In genomic region chr2:122355389-122355788, GRCm38 (mm10) we compare ENCODE assay signal across 22 mouse cellular contexts. TPM values are rescaled to one million over a fixed set of nuclear protein-coding genes. Genes with fewer than 3 reads are reported as not detected.
DNase-seq lines count a peak whose midpoint lies in the region; ATAC-seq and TF ChIP-seq lines count a peak whose summit lies in the region.
"Had no signal": no experiment of that assay in that cellular context is flagged by ENCODE, and none has a peak within 500 bp of the region (broad histone marks: within the 10 kb centered on the region; RNA-seq: fewer than 3 reads in every experiment).

No protein-coding gene starts in this region.

- H3K4me1 ChIP-seq in cerebellum, adult 2 months (ENCODE audit: control insufficient read depth, insufficient read depth, low read length) = peaks cover 81% of the 10 kb centered on the region
- H3K4me1 ChIP-seq in hindbrain, embryonic 13.5 days (replicated peaks) = peaks cover 60% of the 10 kb centered on the region
- H3K4me1 ChIP-seq in hindbrain, embryonic 14.5 days (replicated peaks; ENCODE audit: control insufficient read depth, insufficient read depth, low read length) = peaks cover 42% of the 10 kb centered on the region

- peaks cover 55% of the 10 kb centered on the region for H3K36me3 ChIP-seq in hindbrain, embryonic 13.5 days
- peaks cover 49% of the 10 kb centered on the region for H3K36me3 ChIP-seq in hindbrain, embryonic 14.5 days (replicated peaks; ENCODE audit: control insufficient read depth, insufficient read depth)
- H3K36me3 ChIP-seq: heart, embryonic 15.5 days had no signal

- no peak for TF ChIP-seq CTCF in cerebellum, adult 2 months (IDR thresholded peaks at IDR 0.05; ENCODE audit: borderline replicate concordance, insufficient read depth, low read depth, low read length)

- 20% methylated on average over 5 of the region's 5 CpGs for WGBS in cerebellum, adult 2 months
- WGBS in hindbrain, embryonic 13.5 days = 90% methylated on average over 5 of the region's 5 CpGs
- 96% methylated on average over 5 of the region's 5 CpGs for WGBS in hindbrain, embryonic 14.5 days

- ATAC-seq in hindbrain, embryonic 13.5 days (ENCODE audit: low FRiP score) = no peak
- no peak for ATAC-seq in hindbrain, embryonic 14.5 days (ENCODE audit: low FRiP score)
- ATAC-seq in activated CD4-positive, CD25-positive, alpha-beta regulatory T cell, adult 4 months = no peak
- ATAC-seq: forebrain, embryonic 14.5 days; hindbrain, postnatal 0 days had no signal

- no peak for TF ChIP-seq POLR2A in cerebellum, adult 2 months (IDR thresholded peaks at IDR 0.05; ENCODE audit: borderline replicate concordance, insufficient read depth, low read length)

- H3K4me3 ChIP-seq in cerebellum, adult 2 months (replicated peaks; ENCODE audit: insufficient read depth, low read depth, low read length) = no peak overlapping the region
- H3K4me3 ChIP-seq in hindbrain, embryonic 13.5 days = no peak overlapping the region
- H3K4me3 ChIP-seq in hindbrain, embryonic 14.5 days (replicated peaks; ENCODE audit: low read length) = no peak overlapping the region
- H3K4me3 ChIP-seq: embryonic facial prominence, embryonic 10.5 days; heart, embryonic 10.5 days; heart, embryonic 15.5 days had no signal

- no peak overlapping the region for H3K4me2 ChIP-seq in hindbrain, embryonic 13.5 days
- no peak overlapping the region for H3K4me2 ChIP-seq in hindbrain, embryonic 14.5 days (replicated peaks)
- H3K4me2 ChIP-seq: heart, embryonic 15.5 days had no signal

- H3K9me3 ChIP-seq in hindbrain, embryonic 13.5 days = no peaks in the 10 kb centered on the region
- H3K9me3 ChIP-seq in hindbrain, embryonic 14.5 days (ENCODE audit: control insufficient read depth, low read length) = no peaks in the 10 kb centered on the region
- H3K9me3 ChIP-seq: embryonic facial prominence, embryonic 10.5 days; heart, embryonic 10.5 days; heart, embryonic 15.5 days had no signal

- no peaks in the 10 kb centered on the region for H3K27me3 ChIP-seq in cerebellum, adult 2 months (ENCODE audit: control insufficient read depth, insufficient read depth, low read length)
- no peaks in the 10 kb centered on the region for H3K27me3 ChIP-seq in hindbrain, embryonic 13.5 days
- H3K27me3 ChIP-seq in hindbrain, embryonic 14.5 days (ENCODE audit: control insufficient read depth, insufficient read depth, low read length) = no peaks in the 10 kb centered on the region
- H3K27me3 ChIP-seq: CH12.LX; heart, embryonic 15.5 days had no signal

- H3K27ac ChIP-seq in cerebellum, adult 2 months (ENCODE audit: insufficient read depth, low read length) = peak overlapping the region; percentile 56
- H3K27ac ChIP-seq in hindbrain, embryonic 13.5 days = 0 out of 2 replicates have a peak overlapping the region, but pooled peaks have one; percentile 44
- no peak overlapping the region for H3K27ac ChIP-seq in hindbrain, embryonic 14.5 days
- H3K27ac ChIP-seq: embryonic facial prominence, embryonic 10.5 days; heart, embryonic 10.5 days; heart, embryonic 15.5 days; hindbrain, postnatal 0 days had no signal

- DNase-seq in cerebellum, adult 2 months = peak; percentile 29 to 47
- no peak for DNase-seq in cerebellum, postnatal 4 days (ENCODE audit: low spot score in 2 of 2)
- DNase-seq in hindbrain, embryonic 14.5 days (ENCODE audit: low spot score) = no peak
- DNase-seq in cerebellum, adult 8-10 months = peak; percentile 34
- peak; percentile 24 to 29 for DNase-seq in cerebellum, postnatal 10 days
- no peak for DNase-seq in spleen, postnatal 14 days (ENCODE audit: low spot score in 2 of 2)
- DNase-seq: adrenal gland, adult 8-10 months; adrenal gland, postnatal 36 days; gastrocnemius, postnatal 36 days; heart, adult 11 months; heart, postnatal 14 days; kidney, adult 11 months; kidney, adult 9 months had no signal

- no peak overlapping the region for H3K9ac ChIP-seq in hindbrain, embryonic 13.5 days
- no peak overlapping the region for H3K9ac ChIP-seq in hindbrain, embryonic 14.5 days
- H3K9ac ChIP-seq: heart, embryonic 15.5 days had no signal

RNA-seq across cellular contexts. Expression of gene Shf, which starts 13.6 kb away (rescaled TPM):
- polyA plus RNA-seq in cerebellum, adult 2 months (2012; rRNA removed) = 344 and 410 TPM in 2 replicates
- 12.9 and 13.5 TPM in 2 replicates for polyA plus RNA-seq in hindbrain, embryonic 13.5 days (2015; fragmentation: Nextera tagmentation; extraction: Ambion mirVana)
- polyA plus RNA-seq in hindbrain, embryonic 14.5 days (2014; fragmentation: Nextera tagmentation; extraction: Ambion mirVana) = 17.9 and 19.2 TPM in 2 replicates
- under 1 TPM in 1 of 2 experiments, not detected in 1; 0.33 TPM for polyA plus RNA-seq in activated CD4-positive, CD25-positive, alpha-beta regulatory T cell, adult 4 months (2017; shearing (Covaris generic))

RNA-seq across cellular contexts. Expression of gene Duox1, which starts 39.9 kb away (rescaled TPM):
- polyA plus RNA-seq in cerebellum, adult 2 months (2012; rRNA removed) = 0.05 TPM in 2 replicates
- polyA plus RNA-seq in hindbrain, embryonic 13.5 days (2015; fragmentation: Nextera tagmentation; extraction: Ambion mirVana) = 0.13 and 0.16 TPM in 2 replicates
- 0.04 and 0.12 TPM in 2 replicates for polyA plus RNA-seq in hindbrain, embryonic 14.5 days (2014; fragmentation: Nextera tagmentation; extraction: Ambion mirVana)
- polyA plus RNA-seq in activated CD4-positive, CD25-positive, alpha-beta regulatory T cell, adult 4 months (2017; shearing (Covaris generic)) = not detected
- polyA plus RNA-seq: heart, embryonic 10.5 days had no signal

RNA-seq across cellular contexts. Expression of gene Duoxa1, which starts 41.9 kb away (rescaled TPM):
- polyA plus RNA-seq in cerebellum, adult 2 months (2012; rRNA removed) = 0.19 TPM in 1 of 2 replicates, not detected in the other
- polyA plus RNA-seq in hindbrain, embryonic 13.5 days (2015; fragmentation: Nextera tagmentation; extraction: Ambion mirVana) = 0.13 TPM in 1 of 2 replicates, not detected in the other
- polyA plus RNA-seq in hindbrain, embryonic 14.5 days (2014; fragmentation: Nextera tagmentation; extraction: Ambion mirVana) = 0.16 and 0.31 TPM in 2 replicates
- polyA plus RNA-seq in activated CD4-positive, CD25-positive, alpha-beta regulatory T cell, adult 4 months (2017; shearing (Covaris generic)) = under 1 TPM in 1 of 2 experiments, not detected in 1; 0.25 TPM
- polyA plus RNA-seq: forebrain, embryonic 14.5 days; heart, embryonic 10.5 days; heart, embryonic 15.5 days; intestine, embryonic 14.5 days had no signal

RNA-seq across cellular contexts. Expression of gene Duoxa2, which starts 56.7 kb away (rescaled TPM):
- polyA plus RNA-seq in cerebellum, adult 2 months (2012; rRNA removed) = not detected in 2 replicates
- polyA plus RNA-seq in hindbrain, embryonic 13.5 days (2015; fragmentation: Nextera tagmentation; extraction: Ambion mirVana) = not detected in 2 replicates
- 0.46 TPM in 1 of 2 replicates, not detected in the other for polyA plus RNA-seq in hindbrain, embryonic 14.5 days (2014; fragmentation: Nextera tagmentation; extraction: Ambion mirVana)
- not detected for polyA plus RNA-seq in activated CD4-positive, CD25-positive, alpha-beta regulatory T cell, adult 4 months (2017; shearing (Covaris generic))
- polyA plus RNA-seq: embryonic facial prominence, embryonic 10.5 days; forebrain, embryonic 14.5 days; heart, embryonic 15.5 days had no signal

RNA-seq across cellular contexts. Expression of gene Duox2, which starts 57.1 kb away (rescaled TPM):
- polyA plus RNA-seq in cerebellum, adult 2 months (2012; rRNA removed) = 0.03 and 0.11 TPM in 2 replicates
- polyA plus RNA-seq in hindbrain, embryonic 13.5 days (2015; fragmentation: Nextera tagmentation; extraction: Ambion mirVana) = not detected in 2 replicates
- polyA plus RNA-seq in hindbrain, embryonic 14.5 days (2014; fragmentation: Nextera tagmentation; extraction: Ambion mirVana) = not detected in 2 replicates
- polyA plus RNA-seq in activated CD4-positive, CD25-positive, alpha-beta regulatory T cell, adult 4 months (2017; shearing (Covaris generic)) = not detected
- polyA plus RNA-seq: embryonic facial prominence, embryonic 10.5 days; forebrain, embryonic 14.5 days; heart, embryonic 10.5 days had no signal

Comparison
In these comparisons a context has a peak if more than half of its experiments do, and no peak if none do; other contexts are left out.
1. DNase-seq: peak in cerebellum, adult 2 months (2 of 2), cerebellum, adult 8-10 months (single experiment) and cerebellum, postnatal 10 days (2 of 2); none in cerebellum, postnatal 4 days (0 of 2), hindbrain, embryonic 14.5 days (single experiment) and spleen, postnatal 14 days (0 of 2).
2. RNA of gene Shf, which starts 13.6 kb away (polyA plus RNA-seq): 344 to 410 TPM in cerebellum, adult 2 months; 17.9 to 19.2 TPM in hindbrain, embryonic 14.5 days, 12.9 to 13.5 TPM in hindbrain, embryonic 13.5 days and 0.33 TPM in activated CD4-positive, CD25-positive, alpha-beta regulatory T cell, adult 4 months; every median in the first group is over 10 times any median in the second.